Mouse (Mus musculus) intestine, embryonic 15.5 days (tissue): ENCODE measurements around the gene Jak1. TPM values are rescaled to one million over a fixed set of nuclear protein-coding genes. Genes with fewer than 3 reads are reported as not detected.

Experiments
- polyA plus RNA-seq: library from polyadenylated mRNA; unstranded; fragments of >200 nt; fragmentation: Nextera tagmentation; extraction: Ambion mirVana; gene quantifications from 2 replicates; pipeline ENCODE4 v1.2.1, GENCODE M21; 2015

The Jak1 gene
- polyA plus RNA-seq, 1 experiment from 2014 or later = 76.5 TPM

Other genes starting within 250 kb of the Jak1 start
- gene Gm10577, start 244.6 kb downstream of the Jak1 start, polyA plus RNA-seq = not detected in 2 replicates
- gene Raver2, start 196.3 kb downstream of the Jak1 start, polyA plus RNA-seq = 6.0 and 6.6 TPM in 2 replicates
- gene Ak4, start 154.0 kb upstream of the Jak1 start, polyA plus RNA-seq = 19.4 and 25.1 TPM in 2 replicates
- 1.7 and 1.9 TPM in 2 replicates for gene Dnajc6, start 231.4 kb upstream of the Jak1 start, polyA plus RNA-seq